Mouse (Mus musculus): ENCODE measurements around the gene Atf4. TPM values are rescaled to one million over a fixed set of nuclear protein-coding genes. Genes with fewer than 3 reads are reported as not detected.

The Atf4 gene
- total and polyA plus RNA-seq, 2 experiments from 2014 or later, result 109 to 163 TPM

DNA sequence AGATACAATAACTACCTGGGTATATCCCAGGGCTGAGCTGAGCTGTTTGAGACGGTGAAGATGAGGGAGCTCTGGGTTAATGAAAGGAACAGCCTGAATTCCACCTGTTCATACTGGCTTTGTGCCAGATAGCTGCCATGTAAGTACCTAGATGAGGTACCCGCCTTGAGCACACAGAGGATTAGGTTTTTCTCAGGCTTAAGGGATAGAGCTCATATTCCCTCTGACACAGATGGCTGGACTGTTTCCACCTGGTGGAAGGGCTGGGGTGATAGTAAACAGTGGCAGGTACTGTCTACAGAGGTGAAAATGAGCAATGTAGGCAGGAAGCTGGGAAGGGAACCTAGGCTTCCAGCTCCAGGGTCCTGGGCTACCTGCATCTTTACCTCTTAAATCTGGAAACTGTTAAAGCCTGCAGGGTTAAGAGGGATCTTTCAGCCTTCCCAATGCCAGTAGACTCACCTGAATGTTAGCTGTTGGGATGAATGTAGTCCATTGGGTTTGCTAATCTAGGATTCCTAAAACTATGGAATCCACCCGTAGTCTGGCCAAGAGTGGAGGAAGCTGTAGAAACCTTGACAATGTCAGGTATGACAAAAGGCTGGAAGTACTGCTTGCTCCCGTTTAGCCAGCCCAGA, 2.7 kb downstream of the Atf4 start:
- H3K27me3 ChIP-seq (ENCODE audit: insufficient read depth, low read length), result no peaks in the 10 kb centered on the region
- peak overlapping the region; percentile 41; the same call in 1 of the 2 replicates for H3K27ac ChIP-seq (ENCODE audit: low read depth, low read length)
- H3K36me3 ChIP-seq (ENCODE audit: insufficient read depth), result peaks cover 50% of the 10 kb centered on the region
- H3K9ac ChIP-seq, result no peak overlapping the region
- ATAC-seq (no peak), DNase-seq (no peak)
- H3K4me1 ChIP-seq (ENCODE audit: insufficient read depth), result peaks cover 22% of the 10 kb centered on the region
- H3K4me3 ChIP-seq (ENCODE audit: low read depth, low read length), result peak overlapping the region; percentile 93; the same call in 1 of the 2 replicates
- H3K9me3 ChIP-seq (ENCODE audit: low read length), result no peaks in the 10 kb centered on the region
- no peak for TF ChIP-seq CTCF (IDR thresholded peaks at IDR 0.05; ENCODE audit: low read depth)
- 14% methylated on average over 4 of the region's 4 CpGs for WGBS
- H3K4me2 ChIP-seq (ENCODE audit: low read depth), result peak overlapping the region; percentile 97

DNA sequence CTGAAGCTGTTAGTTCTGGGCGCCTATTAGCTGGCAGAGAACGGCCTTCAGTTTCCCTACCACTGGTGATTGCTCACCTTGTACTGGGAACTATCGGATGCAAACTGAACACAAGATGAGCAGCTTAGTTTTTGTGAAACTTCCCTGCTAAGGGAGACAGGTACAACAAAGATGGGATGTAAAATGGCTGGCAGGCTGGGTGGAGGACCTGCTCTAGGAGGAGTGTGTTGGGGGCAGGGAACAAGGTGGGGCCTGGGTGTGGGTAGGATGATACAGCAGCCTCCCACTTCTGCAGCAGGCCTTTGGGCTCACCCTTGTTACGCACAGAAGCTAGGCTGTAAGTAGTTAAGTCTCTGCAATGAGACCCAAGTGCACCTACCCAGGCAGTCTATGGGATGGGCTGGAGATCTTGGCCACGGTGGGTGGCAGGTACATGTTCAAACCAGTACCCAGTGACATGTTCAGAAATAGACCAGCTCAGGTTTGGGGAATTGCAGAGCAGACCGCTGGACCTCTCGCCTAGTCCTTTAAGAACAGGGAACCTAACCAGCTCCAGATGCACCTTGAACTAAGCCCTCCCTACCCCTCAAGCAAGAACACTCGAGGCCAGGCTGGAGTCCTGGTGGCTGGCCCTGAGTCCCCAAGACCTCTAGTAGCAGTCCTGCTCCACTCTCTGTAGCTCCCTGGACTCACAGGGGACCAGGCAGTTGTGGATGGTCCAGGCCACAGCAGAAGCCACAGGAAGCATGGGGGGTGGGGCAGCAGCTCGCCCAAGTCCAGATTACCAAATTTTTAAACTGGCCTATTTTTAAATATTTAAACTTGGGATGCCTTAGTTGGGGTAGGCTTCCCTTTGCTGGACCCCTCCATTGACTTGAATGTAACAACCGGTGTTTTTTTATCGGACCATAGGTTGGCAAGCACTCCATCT, 3.5 kb downstream of the Atf4 start:
- H3K9ac ChIP-seq, result no peak overlapping the region
- WGBS, result 65% methylated on average over 11 of the region's 11 CpGs

DNA sequence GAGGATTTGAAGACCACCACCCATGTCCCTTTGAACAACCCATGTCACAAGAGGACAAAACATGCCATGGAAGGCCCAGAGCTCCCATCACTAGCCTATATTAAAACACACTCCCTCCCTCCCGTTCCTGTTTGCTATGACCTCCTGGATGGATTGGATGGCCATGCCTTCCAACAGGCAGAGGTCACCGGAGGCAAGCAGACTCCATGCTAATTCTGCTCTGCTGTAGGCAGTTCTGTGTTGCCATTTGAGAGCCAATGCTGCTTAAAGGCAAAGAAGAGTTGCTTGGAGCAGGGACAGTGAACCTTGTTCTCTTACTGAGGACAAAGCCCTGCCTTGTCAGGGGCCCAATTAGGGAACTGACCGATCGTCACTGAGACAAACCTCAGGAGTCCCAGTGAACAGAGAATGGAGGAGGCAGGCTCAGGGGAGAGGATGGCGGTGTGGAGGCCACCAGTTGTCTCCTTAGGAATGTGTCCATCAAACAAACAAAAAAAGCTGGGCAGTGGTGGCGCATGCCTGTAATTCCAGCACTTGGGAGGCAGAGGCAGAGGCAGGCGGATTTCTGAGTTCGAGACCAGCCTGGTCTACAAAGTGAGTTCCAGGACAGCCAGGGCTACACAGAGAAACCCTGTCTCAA, 4.5 kb downstream of the Atf4 start:
- ATAC-seq (no peak), DNase-seq (no peak)
- no peaks in the 10 kb centered on the region for H3K9me3 ChIP-seq (ENCODE audit: low read length)
- H3K4me2 ChIP-seq (ENCODE audit: low read depth), result no peak overlapping the region
- H3K27ac ChIP-seq (ENCODE audit: low read depth, low read length), result no peak overlapping the region
- H3K4me3 ChIP-seq (ENCODE audit: low read depth, low read length), result no peak overlapping the region
- WGBS, result 64% methylated on average over 8 of the region's 8 CpGs
- no peak overlapping the region for H3K9ac ChIP-seq
- H3K27me3 ChIP-seq (ENCODE audit: insufficient read depth, low read length), result no peaks in the 10 kb centered on the region
- TF ChIP-seq CTCF (IDR thresholded peaks at IDR 0.05; ENCODE audit: low read depth), result no peak
- H3K36me3 ChIP-seq (ENCODE audit: insufficient read depth), result peaks cover 47% of the 10 kb centered on the region
- H3K4me1 ChIP-seq (ENCODE audit: insufficient read depth), result peaks cover 24% of the 10 kb centered on the region

More for the DNA sequence above, 3.5 kb downstream of the Atf4 start:
- H3K4me1 ChIP-seq (ENCODE audit: insufficient read depth), result peaks cover 30% of the 10 kb centered on the region
- H3K36me3 ChIP-seq (ENCODE audit: insufficient read depth), result peaks cover 47% of the 10 kb centered on the region
- H3K4me3 ChIP-seq (ENCODE audit: low read depth, low read length), result no peak overlapping the region
- H3K4me2 ChIP-seq (ENCODE audit: low read depth), result 0 out of 2 replicates have a peak overlapping the region, but pooled peaks have one; percentile 97
- H3K27me3 ChIP-seq (ENCODE audit: insufficient read depth, low read length), result no peaks in the 10 kb centered on the region
- no peak for TF ChIP-seq CTCF (IDR thresholded peaks at IDR 0.05; ENCODE audit: low read depth)
- no peaks in the 10 kb centered on the region for H3K9me3 ChIP-seq (ENCODE audit: low read length)
- H3K27ac ChIP-seq (ENCODE audit: low read depth, low read length), result peak overlapping the region; percentile 41; the same call in 1 of the 2 replicates
- no peak for ATAC-seq
- DNase-seq, result no peak

DNA sequence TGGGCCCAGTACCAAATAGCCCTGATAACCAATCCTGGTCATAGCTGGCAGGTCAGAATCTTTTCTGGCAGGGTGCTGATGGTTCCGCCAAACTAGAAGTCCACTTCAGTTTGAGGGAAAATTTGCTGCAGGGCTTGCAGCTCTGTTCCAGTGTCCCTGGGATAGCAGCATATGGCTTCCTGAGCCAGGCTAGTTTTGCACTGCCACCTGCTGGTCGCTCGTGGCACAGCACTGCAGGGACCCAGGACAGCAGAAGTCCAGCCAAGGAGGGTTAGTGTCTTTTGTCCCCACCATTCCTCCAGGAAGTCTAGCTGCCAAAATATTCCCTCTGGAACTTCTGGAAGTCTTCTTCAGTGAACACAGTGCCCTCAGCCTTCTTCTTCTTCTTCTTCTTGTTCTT, 5.7 kb downstream of the Atf4 start:
- ATAC-seq (0 out of 2 replicates have a peak, but pooled peaks have one; percentile 19), DNase-seq (peak; percentile 86)
- no peaks in the 10 kb centered on the region for H3K27me3 ChIP-seq (ENCODE audit: insufficient read depth, low read length)
- H3K27ac ChIP-seq (ENCODE audit: low read depth, low read length), result no peak overlapping the region
- peaks cover 24% of the 10 kb centered on the region for H3K4me1 ChIP-seq (ENCODE audit: insufficient read depth)
- no peak overlapping the region for H3K9ac ChIP-seq
- no peak overlapping the region for H3K4me3 ChIP-seq (ENCODE audit: low read depth, low read length)
- no peaks in the 10 kb centered on the region for H3K9me3 ChIP-seq (ENCODE audit: low read length)
- TF ChIP-seq CTCF (IDR thresholded peaks at IDR 0.05; ENCODE audit: low read depth), result peak; percentile 96
- H3K4me2 ChIP-seq (ENCODE audit: low read depth), result no peak overlapping the region
- WGBS, result 12% methylated on average over 3 of the region's 3 CpGs
- peaks cover 47% of the 10 kb centered on the region for H3K36me3 ChIP-seq (ENCODE audit: insufficient read depth)

DNA sequence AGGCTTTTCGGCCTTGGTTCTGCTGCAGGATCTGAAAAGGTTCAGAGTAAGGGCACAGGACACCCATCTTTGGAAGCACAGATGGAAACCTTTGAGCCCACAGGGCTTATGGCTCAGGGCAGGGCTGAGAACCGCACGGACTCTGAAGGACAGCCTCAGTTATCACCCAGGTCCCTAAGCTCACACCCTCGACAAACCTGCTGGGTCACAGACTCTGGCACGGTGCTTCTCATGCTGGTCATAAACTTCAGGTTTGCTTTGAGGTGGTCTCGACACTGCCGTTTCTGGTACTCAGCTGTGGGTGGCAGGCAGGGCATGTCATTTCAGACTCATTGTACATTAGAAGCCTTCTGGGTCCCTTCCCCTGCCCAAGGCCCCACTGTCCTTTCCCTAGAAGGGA, 6.1 kb downstream of the Atf4 start:
- Histone ChIP-seq H3K27me3 (ENCODE audit: insufficient read depth, low read length) (no peaks in the 10 kb centered on the region), H3K4me1 (ENCODE audit: insufficient read depth) (peaks cover 24% of the 10 kb centered on the region), H3K36me3 (ENCODE audit: insufficient read depth) (peaks cover 47% of the 10 kb centered on the region), H3K4me2 (ENCODE audit: low read depth) (no peak overlapping the region), H3K27ac (ENCODE audit: low read depth, low read length) (no peak overlapping the region), H3K9me3 (ENCODE audit: low read length) (no peaks in the 10 kb centered on the region), H3K4me3 (ENCODE audit: low read depth, low read length) (no peak overlapping the region), H3K9ac (no peak overlapping the region)
- DNase-seq (no peak), ATAC-seq (no peak)
- 87% methylated on average over 7 of the region's 7 CpGs for WGBS
- TF ChIP-seq CTCF (IDR thresholded peaks at IDR 0.05; ENCODE audit: low read depth), result no peak

DNA sequence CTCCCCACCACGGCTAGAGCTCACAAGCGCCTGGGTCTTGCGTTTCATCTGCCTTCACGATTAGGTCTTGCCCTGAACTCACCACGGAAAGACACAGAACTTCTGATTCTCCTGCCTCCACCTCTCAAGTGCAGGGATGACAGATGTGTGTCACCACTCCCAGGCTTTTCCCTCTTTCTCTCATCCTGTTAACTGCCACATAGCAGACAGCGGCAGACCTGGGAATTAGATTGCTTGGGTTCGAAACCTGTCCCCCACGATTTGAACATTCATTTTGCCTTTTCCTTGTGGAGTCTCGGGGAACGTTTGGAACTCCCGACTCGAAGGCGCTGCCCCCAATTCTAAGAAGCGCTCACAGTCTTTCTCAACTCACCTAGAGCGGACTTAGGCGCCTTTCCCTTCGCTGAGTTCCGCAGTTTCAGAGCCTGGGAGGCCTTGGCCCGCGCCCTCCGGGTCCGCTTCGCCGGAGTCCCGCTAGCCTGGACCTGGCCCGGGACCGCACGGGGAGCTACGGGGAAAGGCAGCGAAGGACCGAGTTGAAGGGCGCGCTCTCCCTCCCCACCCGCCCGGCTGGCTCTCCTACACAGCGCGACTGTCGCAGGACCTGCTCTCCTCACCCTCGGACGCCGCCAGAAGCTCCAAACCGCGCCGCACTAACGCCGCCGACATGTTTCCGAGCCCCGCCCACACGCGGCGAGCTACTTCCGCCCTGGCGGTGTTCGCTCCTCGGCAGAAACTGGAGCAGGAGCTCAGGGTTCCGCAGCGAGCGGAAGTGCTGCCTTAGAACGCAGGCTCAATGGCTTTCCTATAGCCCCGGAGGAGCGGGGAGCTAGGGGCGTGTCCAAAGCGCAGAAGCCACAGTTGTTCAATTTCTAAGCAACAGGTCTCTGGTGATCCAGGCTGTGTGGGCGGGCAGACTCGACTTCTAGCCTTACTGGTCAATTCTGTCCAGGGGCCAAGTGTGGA, 8.9 kb downstream of the Atf4 start, which contains the start of gene Rps19bp1:
TSS of gene Rps19bp1 (minus strand) at position 706 of the 966 bp plus-strand sequence.
- H3K4me2 ChIP-seq (ENCODE audit: low read depth), result peak within 1 kb of the TSS; percentile 79
- DNase-seq (peak; percentile 95), ATAC-seq (peak; percentile 95)
- H3K4me1 ChIP-seq (ENCODE audit: insufficient read depth), result peaks cover 9% of the 10 kb centered on the region; the same call in 1 of the 2 replicates
- TF ChIP-seq CTCF (IDR thresholded peaks at IDR 0.05; ENCODE audit: low read depth), result no peak
- H3K9ac ChIP-seq, result peak within 1 kb of the TSS; percentile 77
- peak within 1 kb of the TSS; percentile 54; the same call in 1 of the 2 replicates for H3K27ac ChIP-seq (ENCODE audit: low read depth, low read length)
- H3K4me3 ChIP-seq (ENCODE audit: low read depth, low read length), result peak within 1 kb of the TSS; percentile 80
- H3K9me3 ChIP-seq (ENCODE audit: low read length), result no peaks in the 10 kb centered on the region
- peaks cover 19% of the 10 kb centered on the region for H3K36me3 ChIP-seq (ENCODE audit: insufficient read depth)
- WGBS, result 2% methylated on average over 66 of the region's 66 CpGs
- no peaks in the 10 kb centered on the region for H3K27me3 ChIP-seq (ENCODE audit: insufficient read depth, low read length)

Measured in forebrain, postnatal 0 days (tissue).